Mouse (Mus musculus) lung, adult 2 months (tissue): ENCODE data around the gene Topaz1.

Experiments used
- CTCF ChIP-seq: fragments of 200-500 bp; IDR thresholded peaks from 2 replicates; pipeline ENCODE4 v1.5.1; 2011; ENCODE audit warnings: mild to moderate bottlenecking, low read length, control low read depth; ENCODE audit not compliant: insufficient read depth
- POLR2A ChIP-seq: fragments of 200-500 bp; IDR thresholded peaks from 2 replicates; pipeline ENCODE4 v1.6.1; 2011; ENCODE audit warnings: low read depth, mild to moderate bottlenecking, control low read depth, low read length, borderline replicate concordance; ENCODE audit errors: extremely low read depth

GRCm38 (mm10) chr9:122736001-122736400, 11.1 kb upstream of the Topaz1 start:
- no peak for TF ChIP-seq POLR2A
- TF ChIP-seq CTCF, result no peak
